Comparison of ENCODE assay signal across 27 mouse cellular contexts in genomic region chr6:80704183-80704582, GRCm38 (mm10).
A peak's percentile ranks its signal among the peaks of the same experiment; 100 is the strongest.
DNase-seq lines count a peak whose midpoint lies in the region; ATAC-seq lines count a peak whose summit lies in the region.
"Had no signal": no experiment of that assay in that cellular context is flagged by ENCODE, and none has a peak within 500 bp of the region (broad histone marks: within the 10 kb centered on the region; RNA-seq: fewer than 3 reads in every experiment).

No protein-coding gene starts in this region.

- no peak overlapping the region for H3K27ac ChIP-seq in kidney, embryonic 16.5 days (ENCODE audit: low read length)
- H3K27ac ChIP-seq: embryonic facial prominence, embryonic 13.5 days; embryonic facial prominence, embryonic 15.5 days; forebrain, embryonic 10.5 days; forebrain, embryonic 12.5 days had no signal

- no peaks in the 10 kb centered on the region for H3K27me3 ChIP-seq in kidney, embryonic 16.5 days (ENCODE audit: insufficient read depth, low read length)
- H3K27me3 ChIP-seq: CH12.LX; embryonic facial prominence, embryonic 13.5 days; embryonic facial prominence, embryonic 15.5 days; forebrain, embryonic 12.5 days; Patski had no signal

- H3K4me1 ChIP-seq in kidney, embryonic 16.5 days (ENCODE audit: insufficient read depth, low read length) = no peaks in the 10 kb centered on the region
- H3K4me1 ChIP-seq: embryonic facial prominence, embryonic 13.5 days; embryonic facial prominence, embryonic 15.5 days; forebrain, embryonic 10.5 days; forebrain, embryonic 12.5 days had no signal

- H3K9me3 ChIP-seq in kidney, embryonic 16.5 days (ENCODE audit: low read length) = no peaks in the 10 kb centered on the region
- H3K9me3 ChIP-seq: embryonic facial prominence, embryonic 13.5 days; embryonic facial prominence, embryonic 15.5 days; forebrain, embryonic 10.5 days; forebrain, embryonic 12.5 days; G1E had no signal

- peak; percentile 95 for ATAC-seq in kidney, embryonic 16.5 days (ENCODE audit: low FRiP score, low TSS enrichment)
- no peak for ATAC-seq in CD4-positive, CD25-positive, alpha-beta regulatory T cell, adult 4 months
- ATAC-seq: activated CD4-positive, CD25-positive, alpha-beta regulatory T cell, adult 4 months; forebrain, embryonic 14.5 days; forebrain, embryonic 16.5 days; Patski had no signal

- no peaks in the 10 kb centered on the region for H3K36me3 ChIP-seq in kidney, embryonic 16.5 days (ENCODE audit: insufficient read depth, low read length)
- H3K36me3 ChIP-seq: embryonic facial prominence, embryonic 13.5 days; embryonic facial prominence, embryonic 15.5 days; forebrain, embryonic 10.5 days; forebrain, embryonic 12.5 days; G1E had no signal

- no peak overlapping the region for H3K9ac ChIP-seq in kidney, embryonic 16.5 days (replicated peaks; ENCODE audit: low read length)
- H3K9ac ChIP-seq: embryonic facial prominence, embryonic 13.5 days; embryonic facial prominence, embryonic 15.5 days; forebrain, embryonic 12.5 days had no signal

- H3K4me3 ChIP-seq in kidney, embryonic 16.5 days (ENCODE audit: low read length) = no peak overlapping the region
- H3K4me3 ChIP-seq: embryonic facial prominence, embryonic 13.5 days; embryonic facial prominence, embryonic 15.5 days; erythroblast, embryonic 14.5 days; forebrain, embryonic 10.5 days; forebrain, embryonic 12.5 days had no signal

- DNase-seq in kidney, adult 9 months = peak; percentile 1
- no peak for DNase-seq in kidney, postnatal 14 days
- DNase-seq in kidney, adult 18-20 months = no peak
- DNase-seq in 416B (ENCODE audit: low read depth) = peak; percentile 41
- peak; percentile 52 for DNase-seq in yolk sac, embryonic 10.5 days (ENCODE audit: low spot score)
- DNase-seq: adrenal gland, adult 8-10 months; adrenal gland, postnatal 14 days; adrenal gland, postnatal 36 days; cerebellum, adult 11-12 months; cerebellum, adult 2 months; cerebellum, adult 9-10 months; cerebellum, postnatal 10 days; cerebellum, postnatal 25 days; embryo, embryonic 11 days had no signal

- WGBS in kidney, embryonic 16.5 days = 55% methylated on average over 2 of the region's 2 CpGs

- H3K4me2 ChIP-seq in kidney, embryonic 16.5 days (replicated peaks; ENCODE audit: low read depth, low read length) = no peak overlapping the region
- H3K4me2 ChIP-seq: embryonic facial prominence, embryonic 13.5 days; embryonic facial prominence, embryonic 15.5 days; forebrain, embryonic 12.5 days had no signal

Comparison
In these comparisons a context has a peak if more than half of its experiments do, and no peak if none do; other contexts are left out.
1. DNase-seq: peak in kidney, adult 9 months (single experiment), 416B (single experiment) and yolk sac, embryonic 10.5 days (single experiment); none in kidney, postnatal 14 days (single experiment) and kidney, adult 18-20 months (single experiment).